Mouse (Mus musculus): ENCODE measurements around the gene Rab43.

DNA sequence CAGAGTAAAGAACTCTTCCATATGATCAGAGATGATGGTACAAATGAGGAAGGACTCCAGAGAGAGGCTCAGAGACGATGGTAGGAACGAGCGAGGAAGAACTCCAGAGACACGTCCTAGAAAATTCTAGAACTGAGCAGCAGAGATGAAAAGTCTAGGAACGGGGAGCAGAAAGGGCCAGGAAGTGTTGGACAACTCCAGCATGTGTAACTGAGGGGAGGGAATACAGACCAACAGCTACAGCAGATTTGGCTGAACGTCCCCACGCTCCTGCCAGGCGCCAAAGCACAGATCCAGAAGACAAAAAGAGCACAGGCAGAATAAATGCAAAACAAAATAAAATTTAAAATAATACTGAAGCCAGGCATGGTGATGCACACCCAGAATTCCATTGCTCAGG, 55.1 kb downstream of the Rab43 start:
- TF ChIP-seq MAX (IDR thresholded peaks at IDR 0.05): no peak
- TF ChIP-seq CTCF (IDR thresholded peaks at IDR 0.05; ENCODE audit: control insufficient read depth, insufficient read depth, insufficient read length): no peak
- TF ChIP-seq USF1 (IDR thresholded peaks at IDR 0.05; ENCODE audit: low read depth): no peak
- TF ChIP-seq MYOD1 (IDR thresholded peaks at IDR 0.05; ENCODE audit: control insufficient read depth, insufficient read length, low read depth): no peak
- no peak for TF ChIP-seq FOSL1 (IDR thresholded peaks at IDR 0.05; ENCODE audit: insufficient read depth, low read length, poor library complexity, severe bottlenecking)
- TF ChIP-seq CEBPB (IDR thresholded peaks at IDR 0.05; ENCODE audit: low read depth): no peak
- no peak for TF ChIP-seq MYOG (IDR thresholded peaks at IDR 0.05; ENCODE audit: control insufficient read depth, extremely low read depth, insufficient read length)
